Mouse (Mus musculus): ENCODE measurements around the gene Cpeb2. TPM values are rescaled to one million over a fixed set of nuclear protein-coding genes. Genes with fewer than 3 reads are reported as not detected.

Gene Cpeb2
- polyA plus RNA-seq, 1 experiment from 2014 or later, result 0.69 TPM

GRCm38 (mm10) chr5:43289752-43290446 lies 56.9 kb downstream of the Cpeb2 start:
- no peak for ATAC-seq (ENCODE audit: low read depth)
- WGBS (ENCODE audit: insufficient replicate concordance), result 53% methylated on average over 8 of the region's 8 CpGs
- no peak overlapping the region for H3K27ac ChIP-seq

GRCm38 (mm10) chr5:43293136-43293535 lies 60.2 kb downstream of the Cpeb2 start:
- no peak overlapping the region for H3K4me3 ChIP-seq (replicated peaks)
- DNase-seq (no peak), ATAC-seq (ENCODE audit: low read depth) (no peak)
- H3K4me1 ChIP-seq (replicated peaks), result no peaks in the 10 kb centered on the region
- WGBS (ENCODE audit: insufficient replicate concordance), result 63% methylated on average over 4 of the region's 4 CpGs
- no peaks in the 10 kb centered on the region for H3K36me3 ChIP-seq
- H3K27me3 ChIP-seq, result no peaks in the 10 kb centered on the region
- no peaks in the 10 kb centered on the region for H3K9me3 ChIP-seq (replicated peaks)
- no peak overlapping the region for H3K27ac ChIP-seq
- H3K9ac ChIP-seq, result no peak overlapping the region
- H3K4me2 ChIP-seq, result no peak overlapping the region

More at GRCm38 (mm10) chr5:43289752-43290446, 56.9 kb downstream of the Cpeb2 start:
- no peak for DNase-seq
- Histone ChIP-seq H3K4me2 (no peak overlapping the region), H3K9me3 (replicated peaks) (no peaks in the 10 kb centered on the region), H3K4me3 (replicated peaks) (no peak overlapping the region), H3K9ac (no peak overlapping the region), H3K27me3 (no peaks in the 10 kb centered on the region), H3K4me1 (replicated peaks) (no peaks in the 10 kb centered on the region), H3K36me3 (no peaks in the 10 kb centered on the region)

GRCm38 (mm10) chr5:43297459-43297858 lies 64.5 kb downstream of the Cpeb2 start:
- ATAC-seq (ENCODE audit: low read depth) (no peak), DNase-seq (no peak)
- WGBS (ENCODE audit: insufficient replicate concordance), result 78% methylated on average over 7 of the region's 7 CpGs
- no peaks in the 10 kb centered on the region for H3K27me3 ChIP-seq
- no peaks in the 10 kb centered on the region for H3K4me1 ChIP-seq (replicated peaks)
- no peak overlapping the region for H3K27ac ChIP-seq
- no peak overlapping the region for H3K4me2 ChIP-seq
- H3K36me3 ChIP-seq, result no peaks in the 10 kb centered on the region
- no peaks in the 10 kb centered on the region for H3K9me3 ChIP-seq (replicated peaks)
- no peak overlapping the region for H3K4me3 ChIP-seq (replicated peaks)
- no peak overlapping the region for H3K9ac ChIP-seq

- no peak for DNase-seq
- WGBS (ENCODE audit: insufficient replicate concordance), result 53% methylated on average over 2 of the region's 2 CpGs
- H3K9me3 ChIP-seq (replicated peaks), result no peaks in the 10 kb centered on the region
Observed at GRCm38 (mm10) chr5:43298975-43299374, 66.0 kb downstream of the Cpeb2 start.

GRCm38 (mm10) chr5:43300076-43300475 lies 67.1 kb downstream of the Cpeb2 start:
- Histone ChIP-seq H3K27ac (no peak overlapping the region), H3K27me3 (no peaks in the 10 kb centered on the region), H3K36me3 (no peaks in the 10 kb centered on the region), H3K9me3 (replicated peaks) (no peaks in the 10 kb centered on the region), H3K4me1 (replicated peaks) (no peaks in the 10 kb centered on the region), H3K9ac (no peak overlapping the region), H3K4me2 (no peak overlapping the region), H3K4me3 (replicated peaks) (no peak overlapping the region)
- WGBS (ENCODE audit: insufficient replicate concordance), result 70% methylated on average over 5 of the region's 5 CpGs
- no peak for ATAC-seq (ENCODE audit: low read depth)
- DNase-seq, result no peak

More at GRCm38 (mm10) chr5:43298975-43299374, 66.0 kb downstream of the Cpeb2 start:
- Histone ChIP-seq H3K9ac (no peak overlapping the region), H3K27ac (no peak overlapping the region), H3K4me1 (replicated peaks) (no peaks in the 10 kb centered on the region), H3K4me2 (no peak overlapping the region), H3K36me3 (no peaks in the 10 kb centered on the region), H3K4me3 (replicated peaks) (no peak overlapping the region), H3K27me3 (no peaks in the 10 kb centered on the region)
- no peak for ATAC-seq (ENCODE audit: low read depth)

- H3K27ac ChIP-seq, result no peak overlapping the region
- no peak for ATAC-seq (ENCODE audit: low read depth)
- H3K9me3 ChIP-seq (replicated peaks), result no peaks in the 10 kb centered on the region
- no peaks in the 10 kb centered on the region for H3K27me3 ChIP-seq
- H3K36me3 ChIP-seq, result no peaks in the 10 kb centered on the region
- WGBS (ENCODE audit: insufficient replicate concordance), result 41% methylated on average over 3 of the region's 3 CpGs
- H3K4me1 ChIP-seq (replicated peaks), result no peaks in the 10 kb centered on the region
- H3K4me3 ChIP-seq (replicated peaks), result no peak overlapping the region
- H3K4me2 ChIP-seq, result no peak overlapping the region
- no peak for DNase-seq
- no peak overlapping the region for H3K9ac ChIP-seq
Observed at GRCm38 (mm10) chr5:43300979-43301378, 68.0 kb downstream of the Cpeb2 start.

GRCm38 (mm10) chr5:43303504-43303903 lies 70.5 kb downstream of the Cpeb2 start:
- 24% methylated on average over 1 of the region's 1 CpGs for WGBS (ENCODE audit: insufficient replicate concordance)
- no peak overlapping the region for H3K9ac ChIP-seq
- no peak overlapping the region for H3K27ac ChIP-seq
- no peaks in the 10 kb centered on the region for H3K27me3 ChIP-seq
- H3K4me1 ChIP-seq (replicated peaks), result no peaks in the 10 kb centered on the region
- no peak for DNase-seq
- ATAC-seq (ENCODE audit: low read depth), result no peak
- H3K4me3 ChIP-seq (replicated peaks), result no peak overlapping the region
- H3K36me3 ChIP-seq, result no peaks in the 10 kb centered on the region
- H3K4me2 ChIP-seq, result no peak overlapping the region
- H3K9me3 ChIP-seq (replicated peaks), result no peaks in the 10 kb centered on the region

- no peak overlapping the region for H3K27ac ChIP-seq
- DNase-seq, result no peak
- no peaks in the 10 kb centered on the region for H3K4me1 ChIP-seq (replicated peaks)
- no peaks in the 10 kb centered on the region for H3K36me3 ChIP-seq
- H3K4me3 ChIP-seq (replicated peaks), result no peak overlapping the region
- no peak for ATAC-seq (ENCODE audit: low read depth)
- no peaks in the 10 kb centered on the region for H3K27me3 ChIP-seq
- no peak overlapping the region for H3K4me2 ChIP-seq
- no peak overlapping the region for H3K9ac ChIP-seq
- no peaks in the 10 kb centered on the region for H3K9me3 ChIP-seq (replicated peaks)
- WGBS (ENCODE audit: insufficient replicate concordance), result 48% methylated on average over 3 of the region's 3 CpGs
Observed at GRCm38 (mm10) chr5:43305449-43305848, 72.5 kb downstream of the Cpeb2 start.

- peak; percentile 51 for ATAC-seq (ENCODE audit: low read depth)
Observed at GRCm38 (mm10) chr5:43309961-43310360, 77.0 kb downstream of the Cpeb2 start.

GRCm38 (mm10) chr5:43324311-43324862 lies 91.4 kb downstream of the Cpeb2 start:
- no peaks in the 10 kb centered on the region for H3K36me3 ChIP-seq
- no peaks in the 10 kb centered on the region for H3K4me1 ChIP-seq (replicated peaks)
- no peak for ATAC-seq (ENCODE audit: low read depth)
- H3K27me3 ChIP-seq, result no peaks in the 10 kb centered on the region
- no peak overlapping the region for H3K27ac ChIP-seq
- H3K9ac ChIP-seq, result no peak overlapping the region
- no peak overlapping the region for H3K4me3 ChIP-seq (replicated peaks)
- no peaks in the 10 kb centered on the region for H3K9me3 ChIP-seq (replicated peaks)
- no peak for DNase-seq
- no peak overlapping the region for H3K4me2 ChIP-seq
- 62% methylated on average over 3 of the region's 3 CpGs for WGBS (ENCODE audit: insufficient replicate concordance)

More at GRCm38 (mm10) chr5:43309961-43310360, 77.0 kb downstream of the Cpeb2 start:
- no peaks in the 10 kb centered on the region for H3K36me3 ChIP-seq
- WGBS (ENCODE audit: insufficient replicate concordance), result 37% methylated on average over 4 of the region's 4 CpGs
- H3K9me3 ChIP-seq (replicated peaks), result no peaks in the 10 kb centered on the region
- no peak overlapping the region for H3K4me3 ChIP-seq (replicated peaks)
- H3K9ac ChIP-seq, result no peak overlapping the region
- H3K4me2 ChIP-seq, result no peak overlapping the region
- DNase-seq, result no peak
- no peaks in the 10 kb centered on the region for H3K4me1 ChIP-seq (replicated peaks)
- H3K27ac ChIP-seq, result no peak overlapping the region
- no peaks in the 10 kb centered on the region for H3K27me3 ChIP-seq

GRCm38 (mm10) chr5:43325561-43325960 lies 92.6 kb downstream of the Cpeb2 start:
- no peak overlapping the region for H3K4me3 ChIP-seq (replicated peaks)
- H3K9ac ChIP-seq, result no peak overlapping the region
- H3K27me3 ChIP-seq, result no peaks in the 10 kb centered on the region
- ATAC-seq (ENCODE audit: low read depth) (no peak), DNase-seq (no peak)
- H3K27ac ChIP-seq, result no peak overlapping the region
- no peak overlapping the region for H3K4me2 ChIP-seq
- no peaks in the 10 kb centered on the region for H3K9me3 ChIP-seq (replicated peaks)
- WGBS (ENCODE audit: insufficient replicate concordance), result 51% methylated on average over 4 of the region's 4 CpGs
- H3K4me1 ChIP-seq (replicated peaks), result no peaks in the 10 kb centered on the region
- no peaks in the 10 kb centered on the region for H3K36me3 ChIP-seq

- WGBS (ENCODE audit: insufficient replicate concordance), result 43% methylated on average over 4 of the region's 4 CpGs
- Histone ChIP-seq H3K36me3 (no peaks in the 10 kb centered on the region), H3K9me3 (replicated peaks) (no peaks in the 10 kb centered on the region), H3K4me3 (replicated peaks) (no peak overlapping the region), H3K27me3 (no peaks in the 10 kb centered on the region), H3K9ac (no peak overlapping the region), H3K4me1 (replicated peaks) (no peaks in the 10 kb centered on the region), H3K27ac (no peak overlapping the region), H3K4me2 (no peak overlapping the region)
- no peak for DNase-seq
- no peak for ATAC-seq (ENCODE audit: low read depth)
Observed at GRCm38 (mm10) chr5:43328579-43328978, 95.6 kb downstream of the Cpeb2 start.

Measured in liver, embryonic 13.5 days (tissue).